Mouse (Mus musculus) cerebellum, adult 8-10 months (tissue): Measurements from ENCODE around the gene Trp53rkb.

Experiments
- DNase-seq: peaks from one replicate; pipeline ENCODE4 v3.0.0; 2022

Gene Trp53rkb

GRCm38 (mm10) chr2:166799615-166800472 lies 7.5 kb downstream of the Trp53rkb start:
- DNase-seq: no peak

GRCm38 (mm10) chr2:166800473-166800857 lies 8.1 kb downstream of the Trp53rkb start:
- no peak for DNase-seq

GRCm38 (mm10) chr2:166801436-166801835 lies 9.1 kb downstream of the Trp53rkb start:
- DNase-seq: no peak

GRCm38 (mm10) chr2:166803298-166803697 lies 11.0 kb downstream of the Trp53rkb start:
- DNase-seq: no peak

- DNase-seq: peak; percentile 87
Measured at GRCm38 (mm10) chr2:166805250-166806172, 13.2 kb downstream of the Trp53rkb start, which contains the start of gene Arfgef2. Gene Arfgef2 (plus strand): TSS chr2:166805588.

GRCm38 (mm10) chr2:166806173-166806705 lies 13.9 kb downstream of the Trp53rkb start:
- DNase-seq: no peak

GRCm38 (mm10) chr2:166806813-166807212 lies 14.5 kb downstream of the Trp53rkb start:
- no peak for DNase-seq

- DNase-seq: no peak
Measured at GRCm38 (mm10) chr2:166809499-166809898, 17.2 kb downstream of the Trp53rkb start.

GRCm38 (mm10) chr2:166810821-166811220 lies 18.5 kb downstream of the Trp53rkb start:
- DNase-seq: no peak

GRCm38 (mm10) chr2:166818463-166819143 lies 26.3 kb downstream of the Trp53rkb start:
- DNase-seq: no peak

- no peak for DNase-seq
Measured at GRCm38 (mm10) chr2:166819849-166820248, 27.5 kb downstream of the Trp53rkb start.

GRCm38 (mm10) chr2:166820844-166821243 lies 28.5 kb downstream of the Trp53rkb start:
- no peak for DNase-seq

GRCm38 (mm10) chr2:166821406-166821805 lies 29.1 kb downstream of the Trp53rkb start:
- DNase-seq: no peak

- DNase-seq: no peak
Measured at GRCm38 (mm10) chr2:166822119-166822826, 29.9 kb downstream of the Trp53rkb start.

GRCm38 (mm10) chr2:166822901-166823300 lies 30.6 kb downstream of the Trp53rkb start:
- DNase-seq: no peak

- DNase-seq: no peak
Measured at GRCm38 (mm10) chr2:166824386-166824785, 32.1 kb downstream of the Trp53rkb start.

GRCm38 (mm10) chr2:166824998-166825397 lies 32.7 kb downstream of the Trp53rkb start:
- no peak for DNase-seq

GRCm38 (mm10) chr2:166826491-166827224 lies 34.3 kb downstream of the Trp53rkb start:
- DNase-seq: no peak

- DNase-seq: no peak
Measured at GRCm38 (mm10) chr2:166828306-166828705, 36.0 kb downstream of the Trp53rkb start.

GRCm38 (mm10) chr2:166830350-166830749 lies 38.0 kb downstream of the Trp53rkb start:
- DNase-seq: no peak

- DNase-seq: no peak
Measured at GRCm38 (mm10) chr2:166834091-166834490, 41.8 kb downstream of the Trp53rkb start.
